Mouse (Mus musculus): ENCODE results near the gene Hormad1.
"Not testable (repeated sequence)": the region's sequence is repeated elsewhere in the genome, so short reads cannot be mapped to it uniquely, and the experiment has no call there.

Gene Hormad1

DNA sequence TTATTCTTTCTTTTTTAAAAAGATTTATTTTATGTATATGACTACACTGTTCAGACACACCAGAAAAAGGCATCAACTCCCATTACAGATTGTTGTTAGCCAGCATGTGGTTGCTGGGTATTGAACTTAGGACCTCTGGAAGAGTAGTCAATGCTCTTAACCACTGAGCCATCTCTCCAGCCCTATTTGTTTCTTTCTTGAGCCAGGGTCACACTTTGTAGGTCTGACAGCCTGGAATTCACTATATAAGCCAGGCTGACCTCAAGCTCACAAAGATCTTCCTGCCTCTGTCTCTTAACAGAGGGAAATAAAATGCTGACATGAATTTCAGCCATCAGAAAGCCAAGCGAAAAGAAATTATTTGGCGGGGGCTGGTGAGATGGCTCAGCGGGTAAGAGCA is 10.1 kb downstream of the Hormad1 start:
- DNase-seq, result no peak

DNA sequence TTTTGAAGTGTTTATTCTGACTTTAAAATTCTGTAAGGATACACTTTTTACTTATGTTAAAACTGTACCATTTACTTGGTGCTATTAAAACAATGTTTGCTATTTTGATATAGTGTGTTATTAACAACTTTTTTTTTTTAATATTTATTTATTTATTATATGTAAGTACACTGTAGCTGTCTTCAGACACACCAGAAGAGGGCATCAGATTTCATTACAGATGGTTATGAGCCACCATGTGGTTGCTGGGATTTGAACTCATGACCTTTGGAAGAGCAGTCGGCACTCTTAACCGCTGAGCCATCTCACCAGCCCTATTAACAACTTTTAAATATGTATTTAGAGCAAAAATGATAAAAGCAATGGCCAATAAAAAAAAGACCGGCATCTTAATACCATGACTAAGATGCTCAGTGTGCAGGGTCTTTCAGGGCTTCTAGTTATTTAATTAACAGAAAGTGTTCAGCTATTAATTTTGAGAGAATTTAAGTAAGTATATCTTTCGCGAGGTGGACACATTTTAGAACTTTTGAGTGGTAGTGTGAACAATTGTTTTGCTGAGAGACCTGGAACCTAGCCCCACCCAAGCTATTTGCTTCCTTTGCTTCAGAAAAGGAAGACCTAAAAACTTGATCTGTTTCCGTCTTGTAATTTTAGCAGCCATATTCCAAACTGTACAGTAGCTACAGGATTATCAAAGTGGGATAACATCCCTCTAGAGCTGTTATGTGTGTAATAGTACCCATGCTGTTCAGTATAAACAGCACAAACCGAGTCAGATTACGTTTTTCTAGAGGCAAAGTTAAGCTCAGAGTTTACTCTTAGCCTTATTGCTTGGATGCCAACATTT is 28.5 kb downstream of the Hormad1 start:
- no peak for DNase-seq

- DNase-seq, result peak; percentile 97 to 99
Observed at GRCm38 (mm10) chr3:95588604-95589086, 29.2 kb downstream of the Hormad1 start, which contains the start of gene Golph3l. Gene Golph3l, plus strand, starts transcription at chr3:95588934.

DNA sequence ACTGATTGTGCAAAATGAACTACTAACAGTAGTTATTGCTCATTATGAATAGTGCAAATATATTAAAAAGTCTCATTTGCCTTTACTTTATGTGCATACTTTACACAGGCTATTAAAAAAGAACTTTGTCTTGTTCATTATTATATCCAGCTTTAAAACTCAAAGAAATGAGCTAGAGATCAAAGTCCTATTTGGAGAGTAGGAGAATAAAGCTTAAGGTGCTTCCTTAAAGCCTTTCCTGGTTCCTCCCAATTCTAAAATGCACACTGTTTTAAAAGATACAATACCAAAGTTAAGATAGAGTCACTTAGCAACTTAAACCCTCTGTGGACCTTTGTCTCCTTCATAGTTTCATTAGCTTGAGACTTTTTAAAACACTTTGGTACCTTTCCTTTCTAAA is 39.3 kb downstream of the Hormad1 start:
- DNase-seq, result no peak

GRCm38 (mm10) chr3:95601287-95601686 is 41.8 kb downstream of the Hormad1 start:
- no peak for DNase-seq

DNA sequence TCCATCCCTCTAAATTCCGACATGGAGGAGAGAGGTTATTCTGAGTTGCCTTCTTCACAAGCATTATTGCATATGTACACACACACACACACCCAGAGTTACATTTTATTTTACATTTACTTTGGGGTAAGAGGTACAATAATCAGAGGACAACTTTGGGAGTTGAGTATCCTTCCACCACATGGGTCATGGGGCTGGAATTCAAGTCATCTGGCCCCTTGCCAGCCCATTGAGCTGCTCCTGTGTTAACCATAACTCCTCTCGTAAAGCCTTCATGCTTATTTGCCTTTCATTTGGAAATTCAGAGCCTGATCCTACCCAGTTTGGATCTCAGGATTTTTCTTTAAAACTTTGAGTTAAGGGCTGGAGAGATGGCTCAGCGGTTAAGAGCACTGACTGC is 46.6 kb downstream of the Hormad1 start:
- DNase-seq, result peak; percentile 19 to 28

DNA sequence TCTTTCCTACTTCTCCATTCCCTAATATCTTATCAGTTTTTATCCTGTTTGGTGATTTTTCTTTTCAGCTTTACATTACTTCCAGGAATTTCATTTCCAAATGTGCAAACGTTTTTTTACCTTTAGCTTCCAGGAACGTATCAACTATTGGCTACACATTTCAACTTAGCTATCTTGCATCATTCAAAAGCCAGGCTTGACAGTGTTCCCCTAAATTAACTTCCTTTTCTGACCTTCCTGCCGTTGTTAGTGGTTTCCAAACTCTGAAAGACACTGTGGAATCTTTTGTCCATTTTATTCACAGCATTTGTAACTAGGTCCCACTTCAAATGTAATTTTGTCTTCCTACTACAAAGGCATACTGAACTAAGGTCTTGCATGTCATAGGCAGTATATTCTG is 49.7 kb downstream of the Hormad1 start:
- DNase-seq, result no peak

- no peak for DNase-seq
Observed at GRCm38 (mm10) chr3:95613996-95614395, 54.5 kb downstream of the Hormad1 start.

- DNase-seq, result no peak
Observed at GRCm38 (mm10) chr3:95618511-95618910, 59.0 kb downstream of the Hormad1 start.

DNA sequence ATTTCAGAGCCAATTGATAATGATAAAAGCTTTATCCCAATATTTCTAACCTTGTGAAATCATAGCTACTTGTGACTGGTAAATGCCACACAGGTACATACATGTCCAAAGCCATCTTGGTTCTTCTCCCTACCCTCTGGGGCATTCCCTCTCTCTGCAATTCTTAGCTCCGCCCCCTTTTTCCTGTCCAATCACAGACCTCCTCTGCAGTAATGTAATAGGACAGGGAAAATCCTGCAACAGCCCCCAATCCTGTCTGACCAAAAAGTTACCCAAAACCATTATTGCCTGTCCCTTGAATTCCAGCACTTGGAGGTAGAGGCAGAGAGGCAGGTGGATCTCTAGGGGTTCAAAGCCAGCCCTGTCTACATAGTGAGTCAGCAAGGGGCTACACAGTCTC is 61.8 kb downstream of the Hormad1 start:
- no peak for DNase-seq

GRCm38 (mm10) chr3:95622421-95622820 is 62.9 kb downstream of the Hormad1 start:
- not testable (repeated sequence) for DNase-seq

- DNase-seq, result no peak
Observed at GRCm38 (mm10) chr3:95623551-95623950, 64.1 kb downstream of the Hormad1 start.

GRCm38 (mm10) chr3:95623991-95624515 is 64.6 kb downstream of the Hormad1 start:
- not testable (repeated sequence) for DNase-seq

GRCm38 (mm10) chr3:95624628-95625503 is 65.4 kb downstream of the Hormad1 start, which contains the start of gene Ensa:
Gene Ensa, plus strand, starts transcription at chr3:95624993.
- DNase-seq, result peak; percentile 98 to 99

- DNase-seq, result no peak
Observed at GRCm38 (mm10) chr3:95627763-95628162, 68.3 kb downstream of the Hormad1 start.

DNA sequence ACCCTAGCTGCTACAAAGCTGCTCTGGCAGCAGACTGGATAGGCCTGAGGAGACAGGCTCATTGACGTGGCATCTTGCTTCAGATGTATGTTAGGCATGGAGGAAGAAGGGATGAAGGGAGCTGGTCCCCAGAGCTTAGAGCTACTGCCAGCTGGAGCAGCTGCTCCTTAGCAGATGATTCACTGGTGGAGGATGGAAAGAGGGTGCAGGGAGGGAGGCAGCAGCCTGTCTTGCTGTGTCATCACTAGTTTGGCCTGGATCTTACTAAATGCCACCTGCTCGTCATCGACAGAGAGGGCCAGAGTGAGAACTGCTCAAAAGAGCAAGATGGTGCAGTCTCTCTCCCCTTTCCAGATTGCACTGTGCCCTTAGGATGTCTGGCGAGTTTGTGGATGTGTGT is 70.3 kb downstream of the Hormad1 start:
- DNase-seq, result no peak

- DNase-seq, result no peak
Observed at GRCm38 (mm10) chr3:95630856-95631255, 71.4 kb downstream of the Hormad1 start.

GRCm38 (mm10) chr3:95631304-95631703 is 71.8 kb downstream of the Hormad1 start:
- no peak for DNase-seq

- no peak for DNase-seq
Observed at GRCm38 (mm10) chr3:95632648-95633588, 73.4 kb downstream of the Hormad1 start.

DNA sequence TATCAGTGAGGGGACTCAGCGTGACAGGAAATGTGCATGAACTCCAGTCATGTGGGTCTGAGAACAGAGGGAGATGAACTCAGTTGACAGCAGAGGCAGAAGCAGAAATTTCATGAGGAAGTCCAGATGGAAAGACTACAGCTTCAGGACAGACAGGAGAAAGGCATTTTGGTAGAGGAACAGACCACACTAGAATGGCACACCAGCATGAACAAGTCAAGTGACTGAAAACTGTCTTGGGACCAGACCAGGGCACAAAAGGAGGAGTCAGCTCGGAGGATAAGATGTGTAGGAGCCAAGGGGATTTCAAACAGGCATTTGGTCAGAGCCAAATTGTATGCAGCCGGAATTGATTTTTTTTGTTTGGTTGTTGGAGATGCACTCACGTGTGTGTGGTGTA is 76.2 kb downstream of the Hormad1 start:
- no peak for DNase-seq

- peak in 1 of 2 experiments; percentile 20 for DNase-seq
Observed at GRCm38 (mm10) chr3:95636072-95636471, 76.6 kb downstream of the Hormad1 start.

Data from kidney, adult 8-10 months (tissue).